Mouse (Mus musculus): ENCODE measurements around the gene Tbx2.

- TF ChIP-seq POLR2A (IDR thresholded peaks at IDR 0.05; ENCODE audit: insufficient read depth, low read depth, low read length), result no peak
- TF ChIP-seq CTCF (IDR thresholded peaks at IDR 0.05), result no peak
These were observed 39.7 kb upstream of the Tbx2 start for GRCm38 (mm10) chr11:85792534-85793215.

Measured in heart, adult 2 months (tissue).